Mouse (Mus musculus) midbrain, embryonic 13.5 days (tissue): ENCODE data around the gene Ppp2r5d. TPM values are rescaled to one million over a fixed set of nuclear protein-coding genes. Genes with fewer than 3 reads are reported as not detected.

ENCODE experiments used
- polyA plus RNA-seq: library from polyadenylated mRNA; unstranded; fragments of >200 nt; fragmentation: Nextera tagmentation; extraction: Ambion mirVana; gene quantifications from 2 replicates; pipeline ENCODE4 v1.2.1, GENCODE M21; 2015

Gene Ppp2r5d
- polyA plus RNA-seq, 1 experiment from 2014 or later = 94.5 TPM

Other genes with a start within 250 kb of the Ppp2r5d start
- 4.6 and 5.0 TPM in 2 replicates for gene Ttbk1, start 217.4 kb downstream of the Ppp2r5d start, polyA plus RNA-seq
- 31.6 and 32.4 TPM in 2 replicates for gene Dnph1, start 208.4 kb downstream of the Ppp2r5d start, polyA plus RNA-seq
- 18.7 and 20.3 TPM in 2 replicates for gene Cul9, start 158.7 kb downstream of the Ppp2r5d start, polyA plus RNA-seq
- gene Srf, start 148.9 kb downstream of the Ppp2r5d start, polyA plus RNA-seq = 4.1 and 6.0 TPM in 2 replicates
- gene Ptk7, start 75.6 kb downstream of the Ppp2r5d start, polyA plus RNA-seq = 33.4 and 37.5 TPM in 2 replicates
- 49.1 and 54.1 TPM in 2 replicates for gene Klc4, start 59.1 kb downstream of the Ppp2r5d start, polyA plus RNA-seq
- gene Mrpl2, start 58.9 kb downstream of the Ppp2r5d start, polyA plus RNA-seq = 75.1 and 89.5 TPM in 2 replicates
- 41.6 and 46.3 TPM in 2 replicates for gene Cul7, start 54.8 kb downstream of the Ppp2r5d start, polyA plus RNA-seq
- 48.1 and 49.9 TPM in 2 replicates for gene Rrp36, start 30.8 kb downstream of the Ppp2r5d start, polyA plus RNA-seq
- gene Mea1, start 26.3 kb downstream of the Ppp2r5d start, polyA plus RNA-seq = 237 and 241 TPM in 2 replicates
- gene Klhdc3, start 24.2 kb downstream of the Ppp2r5d start, polyA plus RNA-seq = 152 TPM in 2 replicates
- 21.3 and 24.3 TPM in 2 replicates for gene Pex6, start 6.4 kb upstream of the Ppp2r5d start, polyA plus RNA-seq
- 0.80 and 0.81 TPM in 2 replicates for gene Gnmt, start 24.1 kb upstream of the Ppp2r5d start, polyA plus RNA-seq
- 55.7 and 59.8 TPM in 2 replicates for gene Cnpy3, start 47.1 kb upstream of the Ppp2r5d start, polyA plus RNA-seq
- gene Ptcra, start 58.6 kb upstream of the Ppp2r5d start, polyA plus RNA-seq = 0.24 and 0.46 TPM in 2 replicates
- gene 2310039H08Rik, start 67.5 kb upstream of the Ppp2r5d start, polyA plus RNA-seq = 53.4 and 54.0 TPM in 2 replicates
- 119 and 125 TPM in 2 replicates for gene Rpl7l1, start 77.6 kb upstream of the Ppp2r5d start, polyA plus RNA-seq
- 9.4 and 9.6 TPM in 2 replicates for gene Bicral, start 153.4 kb upstream of the Ppp2r5d start, polyA plus RNA-seq
- gene Tbcc, start 185.6 kb upstream of the Ppp2r5d start, polyA plus RNA-seq = 56.6 and 68.3 TPM in 2 replicates
- not detected in 2 replicates for gene Prph2, start 205.3 kb upstream of the Ppp2r5d start, polyA plus RNA-seq